Mouse (Mus musculus) brain, embryonic 14.5 days (tissue): ENCODE measurements at regions not wholly inside any gene's neighbourhood (a gene's known extent, or its start where the extent isn't known, plus 50 kb on each side); places are given as distances from the start of the nearest gene placed in this dataset.

ENCODE experiments used
- DNase-seq: peaks from one replicate; pipeline ENCODE4 v3.0.0-alpha.2; 2011; ENCODE audit warnings: low read depth
- CTCF ChIP-seq: fragments of 200-500 bp; IDR thresholded peaks from 2 replicates; pipeline ENCODE4 v1.5.1; 2012; ENCODE audit warnings: inconsistent platforms, mild to moderate bottlenecking, moderate library complexity, borderline replicate concordance; ENCODE audit not compliant: insufficient read depth, insufficient read length; ENCODE audit errors: extremely low read depth
- POLR2A ChIP-seq: fragments of 200-500 bp; IDR thresholded peaks from 2 replicates; pipeline ENCODE4 v1.6.1; 2012; ENCODE audit warnings: mild to moderate bottlenecking, inconsistent platforms, borderline replicate concordance; ENCODE audit not compliant: poor library complexity, insufficient read depth, insufficient read length, severe bottlenecking; ENCODE audit errors: extremely low read depth

DNA sequence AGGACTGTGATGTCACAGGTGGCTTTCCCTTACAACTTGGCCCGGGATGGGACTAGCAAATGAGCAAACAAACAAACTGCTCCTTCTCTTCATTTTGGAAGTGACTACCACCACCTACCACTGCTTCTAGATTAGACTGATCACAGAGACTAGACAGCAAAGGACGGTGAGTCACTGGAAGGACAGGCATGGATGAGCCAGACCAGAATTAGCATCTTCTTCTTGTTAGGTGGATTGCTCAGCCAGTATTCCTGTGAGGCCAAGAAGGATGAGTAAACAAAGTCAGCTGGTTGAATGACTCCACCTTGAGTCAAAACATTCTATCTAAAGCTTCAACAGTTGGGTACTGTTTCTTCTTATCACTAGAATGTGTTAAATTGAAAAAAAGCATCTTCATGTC, 385.1 kb upstream of the Mon1b start:
- no peak for DNase-seq
- TF ChIP-seq CTCF (no peak), POLR2A (no peak)

DNA sequence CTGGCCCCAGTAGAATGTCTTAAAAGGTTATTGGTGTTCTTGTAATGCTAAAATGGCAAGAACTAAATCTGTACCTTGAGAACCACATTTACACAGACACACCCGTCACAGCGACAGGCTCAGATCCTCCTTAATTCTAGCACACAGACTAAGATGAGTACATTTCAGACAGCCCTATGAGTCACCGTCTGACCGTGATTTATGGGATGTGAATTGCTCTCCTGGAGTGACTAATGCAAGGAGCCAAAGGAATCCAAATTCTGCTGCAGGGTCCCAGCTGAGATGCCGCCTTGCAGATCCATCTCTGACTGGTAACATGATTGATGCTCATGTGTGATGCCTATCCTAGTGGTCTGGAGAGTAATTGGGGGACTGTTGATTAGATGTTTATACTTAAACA, 381.3 kb upstream of the Mon1b start:
- no peak for TF ChIP-seq CTCF
- TF ChIP-seq POLR2A, result no peak
- no peak for DNase-seq

DNA sequence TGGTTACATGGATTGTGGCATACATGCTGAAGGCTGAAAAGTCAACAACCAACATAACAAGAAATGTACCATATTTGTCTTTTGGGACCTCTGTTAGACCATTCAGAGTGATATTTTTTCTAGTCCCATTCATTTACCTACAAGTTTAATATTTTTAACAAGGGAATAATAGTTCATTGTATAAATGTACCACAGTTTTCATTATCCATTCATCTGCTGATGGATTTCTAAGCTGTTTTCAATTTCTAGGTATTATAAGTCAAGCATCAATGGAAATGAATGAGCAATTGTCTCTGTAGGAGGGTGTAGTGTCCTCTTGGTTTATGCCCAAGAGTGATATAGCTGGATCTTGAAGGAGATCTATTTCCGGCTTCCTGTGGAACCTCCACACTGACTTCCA, 375.9 kb upstream of the Mon1b start:
- TF ChIP-seq POLR2A (no peak), CTCF (no peak)
- no peak for DNase-seq

DNA sequence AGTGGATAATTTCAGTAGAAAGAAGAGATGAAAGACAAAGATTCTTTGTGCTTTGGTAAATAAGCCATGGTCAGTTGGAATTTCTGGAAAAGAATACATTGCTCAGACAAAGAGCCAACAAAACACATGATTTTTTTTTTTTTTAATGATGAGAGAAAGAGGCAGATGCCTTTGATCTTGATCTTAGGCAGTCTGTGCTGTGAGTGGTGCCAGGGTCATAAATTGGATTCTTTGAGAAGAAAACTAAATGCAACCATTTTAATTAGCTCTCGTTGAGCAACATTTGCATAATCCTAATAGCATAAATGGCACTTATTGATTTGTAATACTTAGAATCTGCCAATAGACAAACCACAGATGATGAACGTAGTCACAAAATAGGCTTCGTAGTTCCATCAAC, 372.1 kb upstream of the Mon1b start:
- DNase-seq, result peak; percentile 69
- no peak for TF ChIP-seq CTCF
- no peak for TF ChIP-seq POLR2A

DNA sequence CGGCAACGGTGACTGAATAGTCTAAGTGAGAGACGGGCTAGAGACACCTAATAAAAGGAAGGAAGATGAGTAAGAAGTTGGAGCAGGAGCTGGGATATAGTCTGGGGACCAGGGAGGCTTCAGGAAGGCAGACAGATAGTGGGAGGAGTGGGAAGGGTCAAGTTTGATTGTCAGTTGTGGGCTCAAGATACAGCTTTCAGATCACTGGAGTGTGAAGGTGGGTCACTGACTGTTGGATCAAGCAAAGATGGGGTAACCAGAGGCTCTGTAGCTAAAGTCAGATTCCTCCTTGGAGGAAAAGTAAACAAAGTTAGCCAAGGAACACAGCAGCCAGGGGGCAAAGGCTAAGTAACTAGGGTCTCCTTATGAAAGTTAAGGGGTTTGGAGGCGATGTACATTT, 364.1 kb upstream of the Mon1b start:
- no peak for DNase-seq
- TF ChIP-seq POLR2A (no peak), CTCF (no peak)

DNA sequence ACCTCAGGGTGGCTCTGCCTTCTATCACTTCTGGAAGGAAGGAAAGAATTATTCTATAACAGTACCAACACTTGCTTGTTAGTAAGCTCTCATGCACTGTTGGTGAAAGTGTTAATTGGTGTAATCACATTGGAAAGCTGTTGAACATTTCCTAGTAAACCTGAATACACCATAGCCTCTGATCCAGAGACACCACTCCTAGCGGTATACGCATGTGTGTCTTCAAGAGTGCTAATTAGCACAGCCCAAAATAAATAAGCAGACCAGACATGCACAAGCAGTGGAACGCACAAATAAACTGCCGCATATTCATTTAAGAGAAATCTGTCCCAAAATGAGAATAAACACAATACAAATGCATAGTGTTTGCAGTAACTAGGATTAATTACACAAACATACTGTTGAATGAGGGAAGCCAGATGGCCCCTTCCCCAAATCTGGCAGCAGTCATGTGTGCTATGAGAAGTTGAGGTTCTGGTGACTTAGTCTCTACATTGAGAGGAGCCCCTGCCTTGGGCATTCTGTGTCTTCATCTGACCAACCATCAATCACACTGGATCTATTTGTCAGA, 335.0 kb upstream of the Mon1b start:
- peak; percentile 85 for DNase-seq
- TF ChIP-seq POLR2A, result no peak
- TF ChIP-seq CTCF, result no peak

DNA sequence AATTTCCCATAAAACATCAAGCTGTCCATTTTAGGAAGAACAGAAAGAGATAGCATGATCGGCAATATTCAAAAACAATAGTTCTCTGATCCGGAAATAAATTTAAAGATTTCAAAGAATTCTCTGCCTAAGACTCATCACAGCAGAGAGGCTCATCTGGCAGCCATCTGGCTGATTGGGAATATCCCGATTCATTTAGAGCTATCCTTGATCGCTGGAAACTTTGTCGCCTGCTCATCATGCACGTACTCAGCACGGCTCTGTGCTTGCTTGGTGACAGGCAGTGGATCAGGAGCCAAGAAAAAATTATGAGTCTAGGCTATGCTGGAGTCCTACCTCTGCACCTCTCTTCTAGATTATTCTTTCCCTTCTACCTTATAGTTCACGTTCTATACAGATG, 332.0 kb upstream of the Mon1b start:
- no peak for TF ChIP-seq POLR2A
- no peak for TF ChIP-seq CTCF
- peak; percentile 77 for DNase-seq

DNA sequence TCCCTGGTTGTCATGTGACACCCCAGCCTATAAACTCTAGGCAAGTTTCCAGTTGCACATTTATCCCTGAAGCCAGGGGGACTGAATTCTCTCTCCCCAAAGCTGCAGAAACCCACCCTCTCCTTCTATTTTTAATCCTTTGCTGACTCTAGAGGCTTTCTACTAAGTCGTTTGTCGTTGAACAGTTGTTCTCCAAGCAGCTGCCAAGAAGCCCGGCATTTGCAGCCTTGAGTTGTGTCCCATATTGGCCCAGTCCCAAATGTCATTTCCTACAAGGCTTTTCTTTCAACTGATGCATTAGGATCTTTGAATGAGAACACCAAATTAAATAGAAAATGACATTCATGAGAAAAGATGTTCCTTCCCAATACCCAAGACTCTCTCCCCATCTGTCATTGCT, 318.2 kb upstream of the Mon1b start:
- TF ChIP-seq CTCF (no peak), POLR2A (no peak)
- DNase-seq, result peak; percentile 83

DNA sequence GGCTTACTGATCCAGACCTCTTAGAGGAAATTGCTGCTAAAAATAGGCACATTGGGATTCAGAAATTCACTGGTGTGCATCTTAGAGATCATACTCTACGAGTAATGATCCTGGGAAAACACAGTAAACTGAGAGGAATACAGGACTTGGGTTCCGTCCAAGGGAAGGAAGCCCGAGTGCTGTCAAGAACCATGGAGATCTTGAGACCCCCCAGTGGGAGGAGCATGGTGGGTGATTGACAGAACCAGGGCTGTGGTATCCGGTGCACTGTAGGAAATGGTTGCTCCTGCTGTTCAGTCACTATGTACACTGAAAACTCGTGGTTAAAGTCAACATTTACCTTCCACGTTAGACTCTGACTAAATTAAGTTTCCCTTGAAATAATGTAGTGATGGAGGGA, 303.8 kb upstream of the Mon1b start:
- peak; percentile 15 for DNase-seq
- TF ChIP-seq CTCF (no peak), POLR2A (no peak)

DNA sequence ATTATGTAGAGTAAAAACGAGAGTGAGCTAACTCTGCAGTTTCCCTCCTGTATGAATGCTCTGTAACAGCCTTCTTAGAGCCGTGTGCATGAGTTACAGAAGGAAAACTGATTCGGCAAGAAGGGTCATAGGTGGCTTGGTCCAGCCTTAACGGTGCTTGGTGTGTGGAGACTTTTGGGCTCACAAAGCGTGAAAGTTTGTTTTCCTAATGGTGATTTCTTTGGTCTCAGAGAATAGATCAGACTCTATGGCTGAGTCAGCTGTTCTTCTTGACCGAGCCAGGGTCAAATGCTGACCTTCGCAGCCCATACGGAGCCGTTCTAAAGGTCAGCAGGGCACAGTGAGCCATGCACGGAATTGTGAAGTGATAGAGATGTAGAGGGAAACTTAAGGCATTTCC, 294.1 kb upstream of the Mon1b start:
- no peak for TF ChIP-seq POLR2A
- no peak for TF ChIP-seq CTCF
- DNase-seq, result no peak

DNA sequence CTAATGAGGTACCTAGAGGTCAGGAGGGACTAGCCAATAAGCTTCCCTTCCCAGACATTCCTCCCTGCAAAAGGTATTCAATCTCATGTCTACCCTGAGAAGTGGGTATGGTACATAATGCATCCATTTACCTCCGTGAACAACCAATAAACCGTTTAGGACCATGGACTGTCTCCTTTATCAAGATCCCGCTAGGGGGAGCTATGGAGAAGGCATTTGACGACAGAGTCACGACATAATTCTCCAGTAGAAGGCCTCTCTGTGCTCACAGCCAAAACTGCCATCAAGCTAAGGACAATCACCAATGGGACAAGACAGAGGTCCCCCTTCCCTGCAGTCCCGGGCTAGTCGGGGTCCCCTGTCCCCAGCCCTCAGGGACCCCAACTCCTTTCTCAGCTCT, 273.5 kb upstream of the Mon1b start:
- DNase-seq, result no peak
- TF ChIP-seq CTCF (0 out of 2 replicates have a peak, but pooled peaks have one; percentile 4), POLR2A (no peak)

DNA sequence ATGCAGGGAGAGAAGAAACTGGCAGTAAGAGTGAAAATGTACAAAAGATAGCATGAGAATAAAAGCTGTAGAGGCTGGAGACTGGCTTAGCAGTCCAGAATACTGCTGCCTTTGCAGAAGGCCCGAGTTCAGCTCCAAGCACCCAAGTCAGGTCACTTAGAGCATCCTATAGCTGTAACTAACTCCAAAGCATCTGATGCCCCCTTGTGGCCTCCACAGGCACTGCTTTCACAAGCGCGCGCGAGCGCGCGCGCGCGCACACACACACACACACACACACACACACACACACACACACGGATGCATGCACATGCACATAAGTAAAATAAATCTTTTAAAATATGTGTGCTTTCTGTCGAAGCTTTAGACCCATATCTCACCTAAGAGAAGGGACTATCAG, 271.2 kb upstream of the Mon1b start:
- no peak for DNase-seq

More for the DNA sequence above, 271.2 kb upstream of the Mon1b start:
- TF ChIP-seq POLR2A (no peak), CTCF (0 out of 2 replicates have a peak, but pooled peaks have one; percentile 25)
